Mouse (Mus musculus): ENCODE data around the gene Fgfr2.

GRCm38 (mm10) chr7:130547635-130548175, 2575.4 kb downstream of the Fgfr2 start:
- TF ChIP-seq CTCF (IDR thresholded peaks at IDR 0.05; ENCODE audit: control insufficient read depth, insufficient read depth, insufficient replicate concordance, low read depth, low read length) (no peak), POLR2A (IDR thresholded peaks at IDR 0.05; ENCODE audit: control insufficient read depth, low read depth, low read length) (no peak)
